ENCODE assay signal across 10 mouse cellular contexts in genomic region chr8:116484087-116484486, GRCm38 (mm10). TPM values are rescaled to one million over a fixed set of nuclear protein-coding genes. Genes with fewer than 3 reads are reported as not detected.
A peak's percentile ranks its signal among the peaks of the same experiment; 100 is the strongest.
DNase-seq lines count a peak whose midpoint lies in the region; ATAC-seq and TF ChIP-seq lines count a peak whose summit lies in the region.
"Had no signal": no experiment of that assay in that cellular context is flagged by ENCODE, and none has a peak within 500 bp of the region (broad histone marks: within the 10 kb centered on the region; RNA-seq: fewer than 3 reads in every experiment).

No protein-coding gene starts in this region.

- no peak overlapping the region for H3K9ac ChIP-seq in lung, postnatal 0 days (replicated peaks; ENCODE audit: low read depth)
- H3K9ac ChIP-seq in forebrain, embryonic 12.5 days, result no peak overlapping the region
- no peak overlapping the region for H3K9ac ChIP-seq in midbrain, embryonic 14.5 days (replicated peaks; ENCODE audit: low read length)
- H3K9ac ChIP-seq: lung, embryonic 15.5 days had no signal

- no peak for ATAC-seq in lung, postnatal 0 days
- ATAC-seq in forebrain, embryonic 12.5 days (ENCODE audit: low FRiP score), result no peak
- ATAC-seq in midbrain, embryonic 14.5 days (ENCODE audit: low FRiP score, low TSS enrichment), result no peak

- no peak for TF ChIP-seq POLR2A in lung, adult 2 months (IDR thresholded peaks at IDR 0.05; ENCODE audit: borderline replicate concordance, extremely low read depth, low read depth, low read length)

- H3K4me1 ChIP-seq in lung, postnatal 0 days (ENCODE audit: insufficient read depth, low read depth, low read length), result no peaks in the 10 kb centered on the region
- no peaks in the 10 kb centered on the region for H3K4me1 ChIP-seq in lung, adult 2 months (ENCODE audit: control insufficient read depth, insufficient read depth, low read length)
- peaks cover 4% of the 10 kb centered on the region for H3K4me1 ChIP-seq in forebrain, embryonic 12.5 days
- H3K4me1 ChIP-seq in midbrain, embryonic 14.5 days (ENCODE audit: control insufficient read depth, insufficient read depth, low read length), result 0 out of 2 replicates have a peak, but pooled peaks cover 3% of the 10 kb centered on the region
- H3K4me1 ChIP-seq: lung, embryonic 15.5 days had no signal

- H3K4me2 ChIP-seq in lung, postnatal 0 days (replicated peaks; ENCODE audit: low read depth, low read length), result no peak overlapping the region
- peak overlapping the region; percentile 31 for H3K4me2 ChIP-seq in forebrain, embryonic 12.5 days
- peak overlapping the region; percentile 33; the same call in 1 of the 2 replicates for H3K4me2 ChIP-seq in midbrain, embryonic 14.5 days (ENCODE audit: low read length)
- H3K4me2 ChIP-seq: lung, embryonic 15.5 days had no signal

- H3K9me3 ChIP-seq in lung, postnatal 0 days (ENCODE audit: low read length), result no peaks in the 10 kb centered on the region
- H3K9me3 ChIP-seq in forebrain, embryonic 12.5 days, result no peaks in the 10 kb centered on the region
- H3K9me3 ChIP-seq in midbrain, embryonic 14.5 days (ENCODE audit: control insufficient read depth, low read length), result no peaks in the 10 kb centered on the region
- H3K9me3 ChIP-seq: lung, embryonic 15.5 days had no signal

- 12% methylated on average over 2 of the region's 2 CpGs for WGBS in lung, postnatal 0 days
- WGBS in lung, adult 2 months, result 17% methylated on average over 2 of the region's 2 CpGs
- 20% methylated on average over 2 of the region's 2 CpGs for WGBS in forebrain, embryonic 12.5 days
- WGBS in midbrain, embryonic 14.5 days, result 23% methylated on average over 2 of the region's 2 CpGs

- TF ChIP-seq CTCF in lung, postnatal 0 days (IDR thresholded peaks at IDR 0.05), result peak; percentile 76
- TF ChIP-seq CTCF in lung, adult 2 months (IDR thresholded peaks at IDR 0.05; ENCODE audit: insufficient read depth, low read length), result no peak

- H3K27me3 ChIP-seq in lung, postnatal 0 days (replicated peaks; ENCODE audit: insufficient read depth, low read length), result no peaks in the 10 kb centered on the region
- H3K27me3 ChIP-seq in forebrain, embryonic 12.5 days, result peaks cover 24% of the 10 kb centered on the region
- H3K27me3 ChIP-seq in midbrain, embryonic 14.5 days (ENCODE audit: control insufficient read depth, insufficient read depth, low read length), result peaks cover 17% of the 10 kb centered on the region
- H3K27me3 ChIP-seq: lung, embryonic 15.5 days had no signal

- DNase-seq in adrenal gland, postnatal 14 days, result peak; percentile 15
- no peak for DNase-seq in adrenal gland, adult 8-10 months
- peak; percentile 74 for DNase-seq in lung, postnatal 0 days (ENCODE audit: low spot score)
- no peak for DNase-seq in lung, adult 2 months
- peak; percentile 87 for DNase-seq in midbrain, embryonic 14.5 days
- no peak for DNase-seq in layer of hippocampus, postnatal 10 days (ENCODE audit: low spot score in 2 of 2)
- no peak for DNase-seq in testis, postnatal 14 days (ENCODE audit: low spot score)

- no peak overlapping the region for H3K27ac ChIP-seq in lung, postnatal 0 days (ENCODE audit: low read length)
- H3K27ac ChIP-seq in forebrain, embryonic 12.5 days, result no peak overlapping the region
- no peak overlapping the region for H3K27ac ChIP-seq in midbrain, embryonic 14.5 days (replicated peaks; ENCODE audit: low read depth, low read length)
- H3K27ac ChIP-seq: lung, embryonic 15.5 days had no signal

- TF ChIP-seq EP300 in lung, postnatal 0 days (IDR thresholded peaks at IDR 0.05), result no peak

- no peaks in the 10 kb centered on the region for H3K36me3 ChIP-seq in lung, postnatal 0 days (ENCODE audit: insufficient read depth, low read length)
- no peaks in the 10 kb centered on the region for H3K36me3 ChIP-seq in forebrain, embryonic 12.5 days (replicated peaks)
- H3K36me3 ChIP-seq in midbrain, embryonic 14.5 days (ENCODE audit: control insufficient read depth, insufficient read depth, low read length), result no peaks in the 10 kb centered on the region
- H3K36me3 ChIP-seq: lung, embryonic 15.5 days had no signal

- H3K4me3 ChIP-seq in lung, postnatal 0 days (ENCODE audit: low read depth, low read length), result no peak overlapping the region
- no peak overlapping the region for H3K4me3 ChIP-seq in lung, adult 2 months (replicated peaks; ENCODE audit: extremely low read depth, low read depth, low read length)
- H3K4me3 ChIP-seq in forebrain, embryonic 12.5 days (replicated peaks), result no peak overlapping the region
- no peak overlapping the region for H3K4me3 ChIP-seq in midbrain, embryonic 14.5 days (replicated peaks; ENCODE audit: low read depth, low read length)
- H3K4me3 ChIP-seq: lung, embryonic 15.5 days had no signal

RNA-seq across cellular contexts. Expression of gene Dynlrb2, which starts 20.7 kb away (rescaled TPM):
- total RNA-seq in adrenal gland, postnatal 14 days (2021), result 1.7 TPM in 1 of 2 replicates, not detected in the other
- 1 to 10 TPM in 1 of 4 experiments, not detected in 3; 1.0 TPM for total RNA-seq in adrenal gland, adult 8-10 months (2022)
- 144 and 147 TPM in 2 replicates for polyA plus RNA-seq in lung, postnatal 0 days (2015; fragmentation: Nextera tagmentation; extraction: Ambion mirVana)
- 56.3 and 69.1 TPM in 2 replicates for polyA plus RNA-seq in lung, adult 2 months (2012; rRNA removed)
- polyA plus RNA-seq in forebrain, embryonic 12.5 days (2016; fragmentation: Nextera tagmentation; extraction: Ambion mirVana), result 4.6 and 9.8 TPM in 2 replicates
- polyA plus RNA-seq in midbrain, embryonic 14.5 days (2014; fragmentation: Nextera tagmentation; extraction: Ambion mirVana), result 6.7 and 7.5 TPM in 2 replicates
- total RNA-seq in layer of hippocampus, postnatal 10 days (2021), result 1 to 10 TPM; 4.5 TPM
- polyA plus RNA-seq: C2C12 had no signal

Comparison
In these comparisons a context has a peak if more than half of its experiments do, and no peak if none do; other contexts are left out.
1. DNase-seq: peak in adrenal gland, postnatal 14 days (single experiment), lung, postnatal 0 days (single experiment) and midbrain, embryonic 14.5 days (single experiment); none in adrenal gland, adult 8-10 months (single experiment), lung, adult 2 months (single experiment), layer of hippocampus, postnatal 10 days (0 of 2) and testis, postnatal 14 days (single experiment).